Mouse (Mus musculus): Measurements from ENCODE around the gene Nxpe3.

DNA sequence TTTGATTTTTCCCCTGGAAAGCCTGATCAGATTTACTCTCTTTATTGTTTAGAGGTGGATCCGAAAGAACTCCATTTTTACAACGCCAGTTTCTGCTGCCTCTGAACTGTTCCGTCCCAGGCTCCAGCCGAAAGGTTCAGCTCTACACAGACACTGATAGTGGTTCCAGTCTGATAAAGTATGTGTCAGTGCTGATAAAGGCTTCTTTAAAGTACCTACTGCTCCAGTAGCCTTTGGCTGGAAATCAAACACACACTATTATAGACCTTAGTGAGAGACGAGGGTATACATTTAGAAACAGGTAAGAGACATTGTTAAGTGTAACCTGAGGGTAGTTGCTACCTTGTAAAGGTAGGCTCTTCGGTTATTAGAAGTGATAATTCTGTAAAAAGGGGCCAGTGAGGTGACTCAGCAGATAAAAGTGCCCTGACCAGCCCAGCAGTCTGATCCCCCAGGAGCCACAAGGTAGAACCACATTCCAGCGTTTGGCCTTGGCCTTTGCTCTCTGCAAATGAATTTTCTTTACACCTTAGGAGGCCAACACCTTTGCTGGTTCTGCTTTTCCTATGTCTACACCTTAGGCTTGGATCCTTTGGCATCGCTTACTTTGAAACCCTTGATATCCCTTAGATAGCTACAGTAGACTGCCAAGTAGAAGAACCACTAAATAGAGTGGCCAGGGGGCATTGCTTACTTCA lies 1.5 kb downstream of the Nxpe3 start:
- TF ChIP-seq E2F4 (IDR thresholded peaks at IDR 0.05; ENCODE audit: insufficient read depth) (no peak), POLR2A (IDR thresholded peaks at IDR 0.05; ENCODE audit: insufficient read length, low read depth) (no peak), MYOD1 (IDR thresholded peaks at IDR 0.05; ENCODE audit: control insufficient read depth in 1 of 3, insufficient read length in 2 of 3, low read depth in 2 of 3) (no peak), MAX (IDR thresholded peaks at IDR 0.05; ENCODE audit: low read depth) (no peak), TCF12 (IDR thresholded peaks at IDR 0.05; ENCODE audit: insufficient read depth, poor library complexity, severe bottlenecking) (no peak), CEBPB (IDR thresholded peaks at IDR 0.05; ENCODE audit: insufficient read depth, poor library complexity, severe bottlenecking) (no peak), USF1 (IDR thresholded peaks at IDR 0.05; ENCODE audit: low read depth) (no peak)
